Mouse (Mus musculus): Measurements from ENCODE around the gene Poldip2. TPM values are rescaled to one million over a fixed set of nuclear protein-coding genes. Genes with fewer than 3 reads are reported as not detected.

Poldip2 gene
- polyA plus RNA-seq, 1 experiment from 2014 or later, result 179 TPM

GRCm38 (mm10) chr11:78535376-78536079 is 23.5 kb downstream of the Poldip2 start:
- Histone ChIP-seq H3K4me1 (peaks cover 24% of the 10 kb centered on the region), H3K4me3 (peak overlapping the region; percentile 92), H3K36me3 (peaks cover 45% of the 10 kb centered on the region), H3K9me3 (replicated peaks) (no peaks in the 10 kb centered on the region), H3K27me3 (ENCODE audit: low read depth, poor library complexity, severe bottlenecking) (no peaks in the 10 kb centered on the region), H3K27ac (peak overlapping the region; percentile 91)
- DNase-seq (ENCODE audit: low spot score), result no peak
- under 1% methylated on average over 23 of the region's 23 CpGs for WGBS

DNA sequence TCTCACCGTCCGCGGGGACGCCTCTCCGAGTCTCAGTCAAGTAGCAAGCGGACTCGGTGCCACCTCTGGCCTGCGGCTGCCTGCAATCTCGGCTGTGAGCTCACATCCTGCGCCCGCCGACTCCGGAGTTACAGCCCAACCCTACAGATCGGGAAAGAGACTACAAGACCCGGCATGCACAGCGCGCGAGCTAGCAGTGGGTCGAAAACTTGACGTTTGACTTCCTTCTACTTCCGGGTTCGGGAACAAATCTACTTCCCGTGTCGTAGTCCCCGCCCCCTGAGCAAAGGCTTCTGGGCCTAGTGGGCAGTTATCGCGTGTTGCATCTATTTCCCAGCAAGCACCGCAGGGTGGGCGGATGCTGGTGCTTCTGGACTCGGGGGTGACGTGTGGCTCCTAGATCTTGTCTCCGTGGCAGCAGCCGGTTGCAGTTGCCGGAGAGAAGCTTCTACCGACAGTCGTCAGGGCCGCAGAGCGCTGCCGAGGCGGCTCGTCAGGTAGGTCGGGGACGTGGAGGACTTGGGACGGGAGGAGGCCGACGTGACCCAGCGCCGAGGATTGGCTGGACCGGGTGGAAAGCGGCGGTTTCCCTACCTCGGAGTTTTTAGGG is 24.2 kb downstream of the Poldip2 start, which contains the start of the genes Tnfaip1 and Ift20:
Gene Tnfaip1 (minus strand): TSS at position 253 of the 610 bp plus-strand sequence.
Gene Ift20 (plus strand): TSS at position 282 of the 610 bp plus-strand sequence.
- Histone ChIP-seq H3K36me3 (peaks cover 45% of the 10 kb centered on the region), H3K4me3 (peak within 1 kb of the TSS; percentile 92), H3K27me3 (ENCODE audit: low read depth, poor library complexity, severe bottlenecking) (no peaks in the 10 kb centered on the region), H3K9me3 (replicated peaks) (no peaks in the 10 kb centered on the region), H3K4me1 (peaks cover 24% of the 10 kb centered on the region), H3K27ac (peak within 1 kb of the TSS; percentile 91)
- DNase-seq (ENCODE audit: low spot score), result peak; percentile 94
- WGBS, result under 1% methylated on average over 52 of the region's 52 CpGs

- Histone ChIP-seq H3K4me3 (peak overlapping the region; percentile 92), H3K27ac (peak overlapping the region; percentile 91), H3K36me3 (peaks cover 46% of the 10 kb centered on the region), H3K4me1 (peaks cover 24% of the 10 kb centered on the region), H3K27me3 (ENCODE audit: low read depth, poor library complexity, severe bottlenecking) (no peaks in the 10 kb centered on the region), H3K9me3 (replicated peaks) (no peaks in the 10 kb centered on the region)
- DNase-seq (ENCODE audit: low spot score), result no peak
- 5% methylated on average over 14 of the region's 14 CpGs for WGBS
Measured at GRCm38 (mm10) chr11:78536690-78537084, 24.7 kb downstream of the Poldip2 start.

DNA sequence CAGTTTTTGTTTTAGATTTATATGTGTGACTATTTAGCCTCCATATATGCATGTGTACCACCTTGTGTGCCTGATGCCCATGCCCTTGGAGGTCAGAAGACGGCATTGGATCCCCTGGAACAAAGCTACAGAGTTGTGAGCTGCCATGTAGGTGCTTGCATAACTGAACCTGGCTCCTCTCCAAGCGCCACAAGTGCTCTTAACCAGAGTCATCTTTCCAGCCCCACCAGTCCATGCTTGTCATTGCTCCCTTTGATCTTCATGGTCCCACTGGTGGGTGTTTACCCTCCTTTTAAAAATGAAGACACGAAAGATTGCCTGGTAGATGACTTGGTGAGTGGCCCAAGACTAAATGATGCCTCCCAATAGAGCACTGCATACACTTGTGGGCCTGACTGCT is 28.4 kb downstream of the Poldip2 start:
- no peak for DNase-seq (ENCODE audit: low spot score)
- H3K4me1 ChIP-seq, result peaks cover 14% of the 10 kb centered on the region
- H3K27me3 ChIP-seq (ENCODE audit: low read depth, poor library complexity, severe bottlenecking), result no peaks in the 10 kb centered on the region
- peaks cover 68% of the 10 kb centered on the region for H3K36me3 ChIP-seq
- H3K9me3 ChIP-seq (replicated peaks), result no peaks in the 10 kb centered on the region
- WGBS, result 80% methylated on average over 3 of the region's 3 CpGs
- H3K4me3 ChIP-seq, result no peak overlapping the region
- H3K27ac ChIP-seq, result no peak overlapping the region

DNA sequence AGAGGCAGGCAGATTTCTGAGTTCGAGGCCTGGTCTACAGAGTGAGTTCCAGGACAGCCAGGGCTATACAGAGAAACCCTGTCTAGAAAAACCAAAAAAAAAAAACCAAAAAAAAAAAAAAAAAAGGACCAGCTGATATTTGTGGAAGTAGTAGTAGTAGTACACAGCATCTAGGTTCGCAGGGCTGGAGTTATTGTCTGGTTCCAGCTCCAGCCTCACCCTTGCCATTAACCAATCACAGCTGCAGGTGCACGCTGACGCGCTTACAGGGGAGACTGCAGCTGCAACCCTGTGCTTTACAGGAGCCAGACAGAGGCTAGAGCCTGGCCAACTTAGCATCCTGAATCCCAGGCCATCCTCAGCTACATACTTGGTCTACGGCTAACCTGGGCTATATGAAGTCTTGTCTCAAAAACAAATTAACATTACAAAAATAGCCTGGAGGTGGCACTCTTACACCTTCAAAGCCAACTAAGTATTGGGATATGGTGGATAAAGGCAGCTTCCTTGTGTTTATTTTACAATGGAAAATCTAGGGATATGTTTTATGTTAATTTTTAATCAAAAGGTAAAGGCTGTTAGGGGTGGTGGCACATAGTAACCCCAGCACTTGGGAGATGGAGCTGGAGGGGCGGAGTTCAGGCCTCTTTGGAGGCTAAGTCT is 32.6 kb downstream of the Poldip2 start:
- H3K4me3 ChIP-seq, result no peak overlapping the region
- H3K4me1 ChIP-seq, result peaks cover 20% of the 10 kb centered on the region
- 93% methylated on average over 7 of the region's 7 CpGs for WGBS

DNA sequence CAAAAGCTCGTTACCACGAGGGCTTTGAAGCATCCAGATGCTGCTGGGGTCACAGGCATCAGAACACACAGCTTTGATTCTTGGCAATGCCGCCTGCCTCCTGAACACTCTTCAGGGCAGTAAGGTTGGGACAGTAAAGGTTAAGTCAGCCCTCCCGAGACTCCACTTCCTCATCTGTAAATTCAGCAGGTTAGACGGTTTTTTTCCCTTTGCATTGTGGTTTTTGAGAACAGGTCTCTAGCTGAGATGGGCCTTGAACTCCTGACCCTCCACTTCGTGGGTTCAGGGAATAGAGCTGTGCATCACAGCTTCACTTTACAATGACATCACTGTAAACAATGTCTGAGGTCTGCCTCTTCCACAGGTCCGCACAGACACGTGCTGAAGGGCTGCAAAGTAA is 33.2 kb downstream of the Poldip2 start:
- no peaks in the 10 kb centered on the region for H3K9me3 ChIP-seq (replicated peaks)
- peaks cover 65% of the 10 kb centered on the region for H3K36me3 ChIP-seq
- DNase-seq (ENCODE audit: low spot score), result no peak
- H3K27me3 ChIP-seq (ENCODE audit: low read depth, poor library complexity, severe bottlenecking), result no peaks in the 10 kb centered on the region
- H3K4me3 ChIP-seq, result no peak overlapping the region
- 72% methylated on average over 8 of the region's 8 CpGs for WGBS
- H3K4me1 ChIP-seq, result peaks cover 24% of the 10 kb centered on the region
- no peak overlapping the region for H3K27ac ChIP-seq

More for the DNA sequence above, 32.6 kb downstream of the Poldip2 start:
- no peaks in the 10 kb centered on the region for H3K27me3 ChIP-seq (ENCODE audit: low read depth, poor library complexity, severe bottlenecking)
- H3K27ac ChIP-seq, result no peak overlapping the region
- no peak for DNase-seq (ENCODE audit: low spot score)
- peaks cover 71% of the 10 kb centered on the region for H3K36me3 ChIP-seq
- no peaks in the 10 kb centered on the region for H3K9me3 ChIP-seq (replicated peaks)

- H3K27ac ChIP-seq, result no peak overlapping the region
- H3K36me3 ChIP-seq, result peaks cover 39% of the 10 kb centered on the region
- peaks cover 29% of the 10 kb centered on the region for H3K4me1 ChIP-seq
- no peak overlapping the region for H3K4me3 ChIP-seq
- no peaks in the 10 kb centered on the region for H3K27me3 ChIP-seq (ENCODE audit: low read depth, poor library complexity, severe bottlenecking)
- DNase-seq (ENCODE audit: low spot score), result no peak
- 79% methylated on average over 2 of the region's 2 CpGs for WGBS
- H3K9me3 ChIP-seq (replicated peaks), result no peaks in the 10 kb centered on the region
Measured at GRCm38 (mm10) chr11:78547718-78548460, 35.9 kb downstream of the Poldip2 start.

DNA sequence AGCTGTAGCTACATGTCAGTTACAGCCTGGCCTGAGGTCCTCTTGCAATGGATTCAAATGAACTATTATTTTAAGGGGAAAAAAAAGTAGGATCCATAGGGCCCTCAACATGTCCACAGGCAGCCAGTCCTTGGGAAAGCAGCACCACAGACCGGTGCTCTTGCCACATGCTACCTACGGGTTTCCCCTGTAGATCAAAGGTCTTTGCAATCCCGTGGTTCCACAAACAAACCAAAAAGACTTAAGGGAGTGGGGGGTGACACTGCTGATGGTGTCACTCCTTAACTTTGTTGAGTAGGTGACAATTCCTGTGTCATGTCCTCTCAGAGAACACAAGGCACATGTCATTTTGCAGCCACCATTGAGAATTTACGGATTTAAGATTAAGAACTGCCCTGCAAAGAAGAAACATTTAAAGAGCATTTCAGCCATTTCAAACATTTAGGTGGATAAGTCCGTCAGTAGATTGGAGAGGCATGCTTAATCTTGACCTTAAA is 37.5 kb downstream of the Poldip2 start:
- Histone ChIP-seq H3K27ac (peak overlapping the region; percentile 91), H3K4me1 (peaks cover 29% of the 10 kb centered on the region), H3K27me3 (ENCODE audit: low read depth, poor library complexity, severe bottlenecking) (no peaks in the 10 kb centered on the region), H3K9me3 (replicated peaks) (no peaks in the 10 kb centered on the region), H3K36me3 (peaks cover 24% of the 10 kb centered on the region), H3K4me3 (peak overlapping the region; percentile 78)
- WGBS, result 12% methylated on average over 5 of the region's 5 CpGs
- no peak for DNase-seq (ENCODE audit: low spot score)

DNA sequence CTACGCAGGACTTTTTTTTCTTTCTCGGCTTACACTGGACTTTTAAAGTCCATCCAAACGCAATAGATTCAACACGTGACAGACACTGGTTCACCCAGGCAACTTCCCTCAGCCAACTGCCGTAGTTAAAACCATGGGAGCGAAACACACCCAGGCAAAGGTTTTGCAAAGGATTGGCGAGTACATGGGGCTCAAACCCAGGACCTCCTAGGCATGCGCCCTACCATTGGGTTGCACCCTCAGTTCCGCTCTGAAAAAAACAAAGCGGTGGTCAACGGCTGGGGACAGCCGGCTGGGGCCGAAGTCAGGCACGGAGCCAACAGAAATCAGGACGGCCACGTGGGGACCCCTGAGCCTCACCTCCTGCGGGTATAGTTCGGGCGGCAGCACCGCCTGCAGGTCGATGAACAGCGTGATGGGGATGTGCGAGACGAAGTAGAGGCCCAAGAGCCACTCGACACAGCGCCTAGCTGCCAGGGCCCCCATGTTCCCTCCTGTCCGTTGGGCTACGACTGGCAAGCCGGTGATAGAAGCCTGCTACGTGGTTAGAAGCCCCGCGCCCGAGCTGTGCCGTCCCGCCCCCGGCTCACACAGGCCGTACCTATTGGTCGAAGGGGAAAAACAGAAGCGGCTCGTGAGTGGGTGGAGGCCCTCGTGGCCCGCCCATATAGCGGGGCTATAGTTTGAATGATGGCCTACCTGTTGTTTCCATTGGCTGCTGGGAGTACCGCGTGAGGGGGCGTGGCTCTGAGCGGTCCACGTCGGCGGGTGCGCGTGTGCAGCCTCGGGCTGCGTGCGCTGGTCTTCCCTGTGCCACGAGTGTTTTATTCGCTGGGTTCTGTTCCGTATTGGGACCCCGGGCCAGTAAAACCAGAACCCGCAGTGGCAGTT is 38.4 kb downstream of the Poldip2 start, which contains the start of gene Tmem97:
Gene Tmem97 (minus strand): TSS at position 610 of the 891 bp plus-strand sequence.
- DNase-seq (ENCODE audit: low spot score), result peak; percentile 95
- Histone ChIP-seq H3K27me3 (ENCODE audit: low read depth, poor library complexity, severe bottlenecking) (no peaks in the 10 kb centered on the region), H3K36me3 (peaks cover 15% of the 10 kb centered on the region), H3K9me3 (replicated peaks) (no peaks in the 10 kb centered on the region), H3K27ac (peak within 1 kb of the TSS; percentile 91), H3K4me1 (peaks cover 27% of the 10 kb centered on the region), H3K4me3 (peak within 1 kb of the TSS; percentile 78)
- WGBS, result under 1% methylated on average over 60 of the region's 60 CpGs

DNA sequence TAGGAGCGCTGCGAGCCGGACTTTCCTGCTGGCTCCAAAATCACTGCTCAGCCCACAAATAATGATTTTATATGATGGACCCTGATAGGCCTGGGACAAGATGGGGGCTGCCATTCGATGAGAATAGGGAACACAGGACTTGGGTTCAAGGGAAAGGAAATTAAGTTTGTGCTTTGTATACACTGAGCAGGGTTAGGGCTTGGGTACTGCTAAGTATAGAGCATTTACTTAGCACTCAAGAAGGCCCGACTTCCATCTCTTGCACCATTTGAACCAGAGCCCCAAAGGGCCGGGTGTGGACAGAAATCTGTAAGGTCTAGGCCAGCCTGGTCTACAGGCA is 39.0 kb downstream of the Poldip2 start:
- Histone ChIP-seq H3K27me3 (ENCODE audit: low read depth, poor library complexity, severe bottlenecking) (no peaks in the 10 kb centered on the region), H3K4me3 (peak overlapping the region; percentile 78), H3K4me1 (peaks cover 27% of the 10 kb centered on the region), H3K36me3 (peaks cover 9% of the 10 kb centered on the region; the same call in 1 of the 2 replicates), H3K27ac (peak overlapping the region; percentile 91), H3K9me3 (replicated peaks) (no peaks in the 10 kb centered on the region)
- no peak for DNase-seq (ENCODE audit: low spot score)
- 34% methylated on average over 6 of the region's 6 CpGs for WGBS

DNA sequence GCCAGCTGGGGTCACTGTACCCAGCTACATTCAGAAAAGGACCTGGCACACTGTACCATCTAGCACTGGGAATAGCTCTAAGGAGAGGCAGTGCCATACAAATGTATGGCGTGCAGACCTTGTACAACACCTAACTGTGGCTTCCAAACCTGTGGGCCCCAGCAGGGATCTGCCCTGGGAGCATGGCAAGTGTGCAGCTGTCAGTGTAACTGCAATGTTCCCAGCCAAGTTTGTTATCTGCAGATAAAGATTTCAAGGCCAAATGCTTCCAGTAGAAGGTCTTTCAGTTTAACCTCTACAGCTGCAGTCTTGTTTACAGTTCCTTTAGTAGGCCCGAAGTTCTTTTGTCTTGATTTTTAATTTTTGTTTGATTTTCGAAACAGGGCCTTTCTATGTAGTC is 43.6 kb downstream of the Poldip2 start:
- H3K36me3 ChIP-seq, result no peaks in the 10 kb centered on the region
- no peak overlapping the region for H3K4me3 ChIP-seq
- H3K27ac ChIP-seq, result no peak overlapping the region
- 84% methylated on average over 3 of the region's 3 CpGs for WGBS
- DNase-seq (ENCODE audit: low spot score), result no peak
- no peaks in the 10 kb centered on the region for H3K27me3 ChIP-seq (ENCODE audit: low read depth, poor library complexity, severe bottlenecking)
- H3K4me1 ChIP-seq, result peaks cover 8% of the 10 kb centered on the region; the same call in 1 of the 2 replicates
- no peaks in the 10 kb centered on the region for H3K9me3 ChIP-seq (replicated peaks)

Data from limb, embryonic 10.5 days (tissue).